Mouse (Mus musculus) large intestine, adult 2 months (tissue): ENCODE measurements around the gene Retnla. TPM values are rescaled to one million over a fixed set of nuclear protein-coding genes. Genes with fewer than 3 reads are reported as not detected.

Source experiments
- DNase-seq: peaks from one replicate; pipeline ENCODE4 v3.0.0-alpha.2; 2012; ENCODE audit warnings: low read depth, low spot score
- WGBS: fragments of 180-500 bp; shearing (Covaris S2); methylation state at CpG from one replicate; pipeline ENCODE4 v1.1.7; 2018; 5-methylcytosine and 5-hydroxymethylcytosine counted together
- polyA plus RNA-seq: library from polyadenylated mRNA; depleted of rRNA; stranded (reverse); fragments of >200 nt; gene quantifications from 2 replicates; pipeline ENCODE4 v1.2.3, GENCODE M21; 2012; rRNA removed

The Retnla gene
- polyA plus RNA-seq, 1 experiment = 5.2 TPM

- 24% methylated on average over 4 of the region's 4 CpGs for WGBS
- no peak for DNase-seq
Measured at GRCm38 (mm10) chr16:48872321-48872720, 30.0 kb downstream of the Retnla start, which contains the start of gene Retnlg. Retnlg (plus strand) TSS chr16:48872621.

GRCm38 (mm10) chr16:48890733-48891132 is 48.4 kb downstream of the Retnla start:
- no peak for DNase-seq
- WGBS = 26% methylated on average over 2 of the region's 2 CpGs

Other genes starting within 250 kb of the Retnla start
- gene Trat1, start 70.5 kb upstream of the Retnla start, polyA plus RNA-seq = 0.09 and 0.30 TPM in 2 replicates
- 2.6 and 15.9 TPM in 2 replicates for gene Retnlb, start 25.7 kb upstream of the Retnla start, polyA plus RNA-seq
- gene Retnlg, start 30.1 kb downstream of the Retnla start, polyA plus RNA-seq = 5.3 and 8.2 TPM in 2 replicates
- 1.1 TPM in 2 replicates for gene Dzip3, start 151.6 kb downstream of the Retnla start, polyA plus RNA-seq
- 2.4 and 4.8 TPM in 2 replicates for gene Cip2a, start 151.6 kb downstream of the Retnla start, polyA plus RNA-seq
- gene Myh15, start 214.9 kb downstream of the Retnla start, polyA plus RNA-seq = not detected in 2 replicates